In genomic region chr10:85186499-85186794, GRCm38 (mm10) we compare ENCODE assay signal across 13 mouse cellular contexts. TPM values are rescaled to one million over a fixed set of nuclear protein-coding genes. Genes with fewer than 3 reads are reported as not detected.
DNase-seq lines count a peak whose midpoint lies in the region; ATAC-seq and TF ChIP-seq lines count a peak whose summit lies in the region.
"Had no signal": no experiment of that assay in that cellular context is flagged by ENCODE, and none has a peak within 500 bp of the region (broad histone marks: within the 10 kb centered on the region; RNA-seq: fewer than 3 reads in every experiment).

No protein-coding gene starts in this region.

- no peak overlapping the region for H3K9ac ChIP-seq in forebrain, embryonic 14.5 days (ENCODE audit: low read length)
- H3K9ac ChIP-seq in forebrain, embryonic 11.5 days (ENCODE audit: low read length), result no peak overlapping the region
- H3K9ac ChIP-seq: kidney, embryonic 15.5 days; liver, embryonic 14.5 days; midbrain, embryonic 12.5 days had no signal

- H3K9me3 ChIP-seq in forebrain, embryonic 14.5 days (replicated peaks; ENCODE audit: control insufficient read depth, low read length), result no peaks in the 10 kb centered on the region
- no peaks in the 10 kb centered on the region for H3K9me3 ChIP-seq in forebrain, embryonic 11.5 days (ENCODE audit: control insufficient read depth, low read length)
- H3K9me3 ChIP-seq: kidney, embryonic 15.5 days; limb, embryonic 13.5 days; midbrain, embryonic 12.5 days had no signal

- TF ChIP-seq POLR2A in thymus, adult 2 months (IDR thresholded peaks at IDR 0.05; ENCODE audit: control insufficient read depth, extremely low read depth, insufficient read depth, low read length, poor library complexity), result no peak

- H3K36me3 ChIP-seq in forebrain, embryonic 14.5 days (ENCODE audit: control insufficient read depth, insufficient read depth, low read length), result no peaks in the 10 kb centered on the region
- H3K36me3 ChIP-seq in forebrain, embryonic 11.5 days (ENCODE audit: control insufficient read depth, insufficient read depth, low read length), result no peaks in the 10 kb centered on the region
- no peaks in the 10 kb centered on the region for H3K36me3 ChIP-seq in thymus, adult 2 months (ENCODE audit: control insufficient read depth, insufficient read depth, low read length)
- H3K36me3 ChIP-seq: kidney, embryonic 15.5 days; midbrain, embryonic 12.5 days had no signal

- no peak overlapping the region for H3K27ac ChIP-seq in forebrain, embryonic 14.5 days (ENCODE audit: low read depth, low read length)
- H3K27ac ChIP-seq in forebrain, embryonic 11.5 days (ENCODE audit: low read depth, low read length), result no peak overlapping the region
- H3K27ac ChIP-seq in thymus, adult 2 months (ENCODE audit: control insufficient read depth, insufficient read depth, low read length), result no peak overlapping the region
- H3K27ac ChIP-seq: kidney, embryonic 15.5 days; left cerebral cortex, adult 2 months; limb, embryonic 13.5 days; liver, embryonic 14.5 days; midbrain, embryonic 12.5 days had no signal

- H3K27me3 ChIP-seq in forebrain, embryonic 14.5 days (replicated peaks; ENCODE audit: control insufficient read depth, insufficient read depth, low read length), result no peaks in the 10 kb centered on the region
- no peaks in the 10 kb centered on the region for H3K27me3 ChIP-seq in forebrain, embryonic 11.5 days (ENCODE audit: control insufficient read depth, insufficient read depth, low read length)
- H3K27me3 ChIP-seq in thymus, adult 2 months (ENCODE audit: control insufficient read depth, insufficient read depth, low read length), result no peaks in the 10 kb centered on the region
- H3K27me3 ChIP-seq: kidney, embryonic 15.5 days; limb, embryonic 13.5 days; midbrain, embryonic 12.5 days had no signal

- DNase-seq in forebrain, embryonic 14.5 days (ENCODE audit: low spot score), result no peak
- DNase-seq in forebrain, embryonic 11.5 days (ENCODE audit: low spot score), result no peak
- peak; percentile 13 for DNase-seq in retina, embryonic 14.5 days (ENCODE audit: low spot score)
- no peak for DNase-seq in retina, postnatal 1 day
- peak; percentile 30 for DNase-seq in thymus, adult 2 months
- DNase-seq in testis, postnatal 14 days (ENCODE audit: low spot score), result no peak
- no peak for DNase-seq in urinary bladder, postnatal 4 days (ENCODE audit: low spot score in 2 of 2)
- DNase-seq: adrenal gland, adult 8-10 months had no signal

- no peak overlapping the region for H3K4me3 ChIP-seq in forebrain, embryonic 14.5 days (ENCODE audit: low read depth, low read length)
- no peak overlapping the region for H3K4me3 ChIP-seq in forebrain, embryonic 11.5 days (ENCODE audit: low read depth, low read length)
- H3K4me3 ChIP-seq in thymus, adult 2 months (ENCODE audit: control insufficient read depth, insufficient read depth, low read length), result no peak overlapping the region
- H3K4me3 ChIP-seq: midbrain, embryonic 12.5 days had no signal

- no peak for TF ChIP-seq CTCF in thymus, adult 2 months (IDR thresholded peaks at IDR 0.05; ENCODE audit: borderline replicate concordance, control insufficient read depth, extremely low read depth, insufficient read depth, low read length, poor library complexity)

- 95% methylated on average over 2 of the region's 2 CpGs for WGBS in forebrain, embryonic 14.5 days
- WGBS in forebrain, embryonic 11.5 days, result 96% methylated on average over 2 of the region's 2 CpGs
- 9% methylated on average over 2 of the region's 2 CpGs for WGBS in thymus, adult 2 months

- H3K4me1 ChIP-seq in forebrain, embryonic 14.5 days (ENCODE audit: control insufficient read depth, insufficient read depth, low read length), result peaks cover 6% of the 10 kb centered on the region; the same call in 1 of the 2 replicates
- 0 out of 2 replicates have a peak, but pooled peaks cover 2% of the 10 kb centered on the region for H3K4me1 ChIP-seq in forebrain, embryonic 11.5 days (replicated peaks; ENCODE audit: control insufficient read depth, insufficient read depth, low read length)
- peaks cover 14% of the 10 kb centered on the region for H3K4me1 ChIP-seq in thymus, adult 2 months (replicated peaks; ENCODE audit: control insufficient read depth, insufficient read depth, low read length)

- H3K4me2 ChIP-seq in forebrain, embryonic 14.5 days (ENCODE audit: low read length), result 0 out of 2 replicates have a peak overlapping the region, but pooled peaks have one; percentile 100
- H3K4me2 ChIP-seq in forebrain, embryonic 11.5 days (ENCODE audit: low read depth, low read length, severe bottlenecking), result no peak overlapping the region

- ATAC-seq in forebrain, embryonic 14.5 days, result no peak
- ATAC-seq in forebrain, embryonic 11.5 days (replicated peaks; ENCODE audit: low FRiP score), result no peak

RNA-seq across cellular contexts. Expression of gene Cry1, which starts 1.6 kb away (rescaled TPM):
- 23.4 and 30.3 TPM in 2 replicates for polyA plus RNA-seq in forebrain, embryonic 14.5 days (2014; fragmentation: Nextera tagmentation; extraction: Ambion mirVana)
- polyA plus RNA-seq in forebrain, embryonic 11.5 days (2014; fragmentation: Nextera tagmentation; extraction: Ambion mirVana), result 33.8 and 38.5 TPM in 2 replicates
- polyA plus RNA-seq in thymus, adult 2 months (2012; rRNA removed), result 38.4 and 47.9 TPM in 2 replicates

RNA-seq across cellular contexts. Expression of gene Mterf2, which starts 58.6 kb away (rescaled TPM):
- 31.3 and 34.9 TPM in 2 replicates for polyA plus RNA-seq in forebrain, embryonic 14.5 days (2014; fragmentation: Nextera tagmentation; extraction: Ambion mirVana)
- 25.5 and 30.4 TPM in 2 replicates for polyA plus RNA-seq in forebrain, embryonic 11.5 days (2014; fragmentation: Nextera tagmentation; extraction: Ambion mirVana)
- 8.0 and 8.1 TPM in 2 replicates for polyA plus RNA-seq in thymus, adult 2 months (2012; rRNA removed)

Comparison
In these comparisons a context has a peak if more than half of its experiments do, and no peak if none do; other contexts are left out.
1. DNase-seq: peak in retina, embryonic 14.5 days (single experiment) and thymus, adult 2 months (single experiment); none in forebrain, embryonic 14.5 days (single experiment), forebrain, embryonic 11.5 days (single experiment), retina, postnatal 1 day (single experiment), testis, postnatal 14 days (single experiment) and urinary bladder, postnatal 4 days (0 of 2).